Mouse (Mus musculus): ENCODE data around the gene Mchr1. TPM values are rescaled to one million over a fixed set of nuclear protein-coding genes. Genes with fewer than 3 reads are reported as not detected.

The Mchr1 gene
- total and polyA plus RNA-seq, 3 experiments, result 0.17 to 0.55 (median 0.45) TPM

DNA sequence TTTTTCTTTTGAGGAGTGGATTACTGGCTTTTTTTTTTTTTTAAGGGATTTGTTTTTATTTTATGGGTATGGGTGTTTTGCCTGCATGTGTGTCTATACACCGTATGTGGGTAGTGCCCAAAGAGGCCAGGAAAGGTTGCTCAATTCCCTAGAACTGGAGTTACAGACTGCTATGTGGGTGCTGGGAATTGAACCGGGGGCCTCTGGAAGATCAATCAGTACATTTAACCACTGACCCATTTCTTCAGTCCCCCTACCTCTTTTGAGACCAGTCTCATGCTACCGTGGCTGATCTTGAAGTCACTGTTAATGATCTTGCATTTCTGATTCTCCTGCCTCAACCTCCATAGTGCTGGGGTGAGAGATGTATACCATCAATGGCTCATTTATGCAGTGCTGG lies 8.0 kb upstream of the Mchr1 start:
- DNase-seq, result no peak

DNA sequence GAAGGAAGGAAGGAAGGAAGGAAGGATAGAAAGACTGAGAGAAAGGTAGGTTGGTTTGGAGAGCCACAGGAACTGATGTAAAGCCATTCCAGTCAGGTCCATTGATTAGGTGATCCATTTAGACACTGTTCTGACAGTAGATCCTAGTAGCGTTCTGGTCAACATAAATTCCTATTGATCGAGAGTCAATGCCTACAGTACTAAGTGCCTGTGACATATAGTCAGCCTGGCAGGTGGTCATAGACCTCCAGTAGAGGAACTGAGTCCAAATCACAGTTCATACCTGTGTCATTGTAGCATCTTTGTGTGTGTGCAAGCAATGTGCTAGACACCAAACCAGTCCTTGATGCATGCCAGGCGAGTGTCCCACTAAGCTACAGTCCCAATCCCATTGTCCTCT lies 7.0 kb upstream of the Mchr1 start:
- no peak for DNase-seq

DNA sequence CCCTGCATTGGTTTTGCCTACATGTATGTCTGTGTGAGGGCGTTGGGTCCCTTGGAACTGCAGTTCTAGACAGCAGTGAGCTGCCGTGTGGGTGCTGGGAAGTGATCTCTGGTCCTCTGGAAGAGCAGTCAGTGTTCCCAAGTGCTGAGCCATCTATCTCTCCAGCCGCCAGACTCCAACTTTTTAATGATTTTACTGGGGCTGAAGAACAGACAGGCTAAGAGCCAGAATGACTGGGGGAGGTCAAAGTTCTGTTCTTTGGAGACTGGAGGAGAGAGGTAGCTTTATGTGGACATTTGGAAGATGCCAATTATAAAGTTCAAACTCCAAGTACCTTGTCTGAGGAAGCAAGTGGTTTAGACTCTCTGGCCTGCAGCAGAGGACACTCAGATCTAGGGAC lies 5.5 kb upstream of the Mchr1 start:
- no peak for DNase-seq

DNA sequence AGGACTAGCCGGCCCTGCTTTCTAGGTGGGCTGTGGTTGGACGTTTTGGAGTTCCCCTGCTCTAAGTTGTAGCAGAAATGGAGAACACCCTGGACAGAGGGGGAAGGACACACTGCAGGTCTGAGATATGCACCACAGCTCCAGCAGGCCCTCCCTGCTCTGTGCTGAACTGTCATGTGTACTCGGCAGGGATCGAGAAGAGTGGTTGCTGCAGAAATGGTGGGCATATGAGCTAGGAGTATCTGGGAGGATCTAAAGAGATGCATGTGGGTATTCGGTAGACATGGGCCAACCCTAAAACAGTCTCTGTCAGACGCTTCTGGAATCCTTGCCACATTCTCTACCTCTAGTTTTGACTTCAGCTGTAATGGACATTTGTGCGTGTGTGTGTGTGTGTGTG lies 4.0 kb upstream of the Mchr1 start:
- no peak for DNase-seq

DNA sequence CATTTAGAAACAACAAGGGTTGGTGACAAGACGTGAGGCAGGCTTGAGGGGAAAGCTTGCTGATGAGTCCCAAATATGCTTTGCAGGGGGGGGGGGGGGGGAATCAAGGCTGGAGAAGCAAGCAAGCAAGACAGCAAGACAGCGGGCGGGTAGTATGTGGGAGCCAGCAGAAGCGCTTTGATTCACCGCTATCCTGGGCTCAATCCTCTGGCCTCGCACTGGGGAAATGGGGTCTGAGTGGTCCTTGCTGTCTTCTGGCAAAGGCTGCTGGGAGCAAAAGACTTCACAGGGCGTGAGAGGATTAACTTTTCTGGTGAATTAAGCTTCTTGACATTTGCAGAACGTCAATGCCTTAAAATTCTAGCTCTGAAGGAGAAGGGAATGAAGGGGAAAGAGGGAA lies 763 bp downstream of the Mchr1 start:
- DNase-seq, result no peak

DNA sequence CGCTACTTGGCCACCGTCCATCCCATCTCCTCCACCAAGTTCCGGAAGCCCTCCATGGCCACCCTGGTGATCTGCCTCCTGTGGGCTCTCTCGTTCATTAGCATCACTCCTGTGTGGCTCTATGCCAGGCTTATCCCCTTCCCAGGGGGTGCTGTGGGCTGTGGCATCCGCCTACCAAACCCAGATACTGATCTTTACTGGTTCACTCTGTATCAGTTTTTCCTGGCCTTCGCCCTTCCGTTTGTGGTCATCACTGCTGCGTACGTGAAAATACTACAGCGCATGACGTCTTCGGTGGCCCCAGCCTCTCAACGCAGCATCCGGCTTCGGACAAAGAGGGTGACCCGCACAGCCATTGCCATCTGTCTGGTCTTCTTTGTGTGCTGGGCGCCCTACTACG lies 2.2 kb downstream of the Mchr1 start:
- no peak for DNase-seq

DNA sequence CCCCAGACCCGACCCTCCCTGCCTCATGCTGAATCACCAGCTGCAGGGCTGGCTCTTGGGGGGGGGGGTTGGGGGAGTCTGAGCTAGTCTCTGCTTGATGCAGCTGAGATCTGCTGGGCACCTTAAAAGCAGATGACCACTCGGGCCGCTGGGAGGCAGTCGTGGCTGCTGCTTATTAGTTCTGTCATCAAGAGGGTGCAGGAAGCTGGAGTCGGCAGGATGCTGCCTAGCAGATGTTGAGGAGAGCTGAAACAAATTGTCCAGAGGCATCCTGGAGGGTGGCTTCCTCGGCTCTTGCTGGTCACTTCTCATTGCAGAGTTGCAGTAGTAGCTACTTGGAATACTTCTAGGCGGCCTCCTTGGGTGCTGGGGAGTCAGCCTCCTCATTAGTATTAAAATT lies 4.0 kb downstream of the Mchr1 start:
- DNase-seq, result peak; percentile 69

DNA sequence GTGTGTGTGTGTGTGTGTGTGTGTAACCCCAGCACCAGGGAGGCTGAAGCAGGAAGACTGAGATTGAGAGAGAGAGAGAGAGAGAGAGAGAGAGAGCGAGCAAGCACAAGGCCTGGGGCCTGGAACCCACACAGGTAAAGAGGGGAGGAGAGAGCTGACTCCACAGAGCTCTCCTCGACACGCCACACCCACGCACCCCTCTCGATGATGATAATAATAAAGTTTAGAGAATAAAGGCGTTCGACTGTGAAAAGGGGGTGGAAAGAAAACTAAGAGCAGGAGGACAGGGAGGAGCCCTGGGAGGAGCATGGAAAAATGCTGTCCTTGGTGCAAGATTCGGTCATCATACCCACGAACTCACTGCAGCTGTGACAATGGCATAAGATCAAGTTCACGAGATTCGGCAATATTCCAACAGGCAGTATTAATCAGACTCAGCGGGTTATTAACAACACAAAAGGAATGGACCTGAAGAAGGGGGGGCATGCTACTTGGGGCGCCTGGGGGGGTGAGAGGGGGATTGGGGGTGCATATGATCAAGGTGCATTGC lies 4.6 kb downstream of the Mchr1 start:
- DNase-seq, result peak; percentile 79

DNA sequence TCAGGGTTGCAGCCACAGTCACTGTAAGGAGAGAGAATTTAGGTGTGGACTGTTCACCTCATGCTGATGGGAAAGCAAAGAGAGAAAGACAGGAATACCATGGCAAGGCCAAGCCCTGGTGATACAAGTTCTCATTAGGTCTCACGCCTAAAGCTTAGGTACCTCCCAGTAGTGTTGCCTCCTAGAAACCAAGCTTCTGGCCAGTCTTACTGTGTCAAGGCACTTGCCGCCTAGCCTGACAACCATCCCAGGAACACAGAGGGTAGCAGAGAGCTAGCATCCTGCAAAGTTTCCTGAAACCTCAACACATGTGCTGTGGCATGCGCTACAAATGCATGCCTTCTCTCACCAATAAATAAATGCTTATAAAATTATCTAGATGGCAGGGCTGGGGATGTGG lies 11.6 kb downstream of the Mchr1 start:
- DNase-seq, result no peak

DNA sequence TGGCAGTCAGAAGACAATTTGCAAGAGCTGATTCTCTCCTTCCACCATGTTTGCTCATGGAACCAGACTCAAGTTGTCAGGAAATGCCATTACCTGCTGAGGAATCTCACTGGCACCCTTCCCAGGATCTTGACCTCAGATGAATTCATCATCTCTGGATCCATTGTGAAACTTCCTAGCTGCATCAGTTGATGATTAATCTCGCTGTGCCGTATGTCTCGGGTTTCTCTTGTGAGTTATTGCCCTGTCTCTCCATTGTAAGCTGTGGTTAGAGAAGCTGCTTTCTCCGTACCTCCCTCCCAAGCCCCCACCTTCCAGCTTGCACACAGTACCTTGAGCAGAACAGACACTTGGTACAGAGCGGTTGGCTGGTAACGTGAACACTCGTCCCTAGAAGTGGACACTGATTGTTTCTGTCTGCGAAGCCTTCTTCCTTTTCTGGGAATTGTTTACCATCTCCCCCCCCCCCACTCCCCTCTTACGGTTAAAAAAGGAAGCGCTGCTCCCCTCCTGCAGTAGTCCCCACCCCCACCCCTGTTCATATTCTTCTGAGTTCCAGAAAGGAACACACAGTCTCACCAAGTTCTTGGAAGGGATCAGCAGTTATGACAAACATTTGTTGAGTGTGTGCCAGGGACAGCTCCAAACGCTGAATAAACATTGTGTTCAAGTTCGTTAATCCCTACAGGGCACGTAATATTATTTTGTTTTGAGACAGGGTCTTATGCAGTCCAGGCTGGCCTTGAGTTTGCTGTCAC lies 12.5 kb downstream of the Mchr1 start:
- DNase-seq, result peak; percentile 87

DNA sequence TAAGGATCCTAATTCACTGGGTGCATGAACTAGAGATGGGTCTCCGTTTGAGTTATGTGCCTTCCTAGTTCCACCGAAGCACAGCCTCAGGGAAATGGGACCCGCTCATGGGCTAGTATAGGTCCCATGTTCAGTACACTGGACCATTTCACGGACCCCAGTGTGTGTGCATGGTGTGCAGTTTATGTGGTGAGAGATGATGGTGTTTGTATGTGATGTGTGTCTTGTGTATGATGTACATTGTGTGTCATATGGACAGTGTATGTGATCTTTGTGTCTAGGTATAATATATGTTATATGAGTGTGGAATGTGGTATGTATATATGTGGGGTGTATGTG lies 13.0 kb downstream of the Mchr1 start:
- DNase-seq, result no peak

DNA sequence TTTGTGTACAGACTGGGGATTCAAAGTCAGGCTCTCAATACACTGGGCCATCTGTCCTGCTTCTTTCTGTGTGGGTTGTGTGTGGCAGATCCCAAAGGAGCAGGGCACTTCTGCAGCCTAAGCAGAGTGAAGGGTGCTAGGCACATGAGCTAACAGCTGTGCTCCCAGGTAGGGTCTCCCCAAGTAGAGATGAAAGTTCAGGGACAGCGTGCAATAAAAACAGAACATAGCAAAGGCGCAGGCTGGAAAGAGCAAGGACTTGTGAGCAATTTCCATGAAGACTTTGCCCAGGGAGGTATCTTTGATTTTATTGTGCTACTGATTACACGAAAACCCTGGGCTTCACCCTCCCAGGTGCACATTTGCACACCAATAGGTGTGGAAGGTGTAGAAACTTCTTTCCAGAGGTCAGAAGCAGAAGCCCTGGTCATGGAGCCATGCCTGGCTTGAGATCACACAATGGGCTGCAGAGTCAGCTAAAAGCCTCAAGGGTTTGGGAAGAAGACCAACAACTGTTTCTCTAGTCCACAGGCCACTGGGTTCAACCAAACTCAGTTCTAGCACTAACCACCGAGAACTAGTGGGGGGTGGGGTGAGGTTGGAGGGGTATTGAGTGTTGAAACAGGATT lies 13.8 kb downstream of the Mchr1 start:
- DNase-seq, result no peak

DNA sequence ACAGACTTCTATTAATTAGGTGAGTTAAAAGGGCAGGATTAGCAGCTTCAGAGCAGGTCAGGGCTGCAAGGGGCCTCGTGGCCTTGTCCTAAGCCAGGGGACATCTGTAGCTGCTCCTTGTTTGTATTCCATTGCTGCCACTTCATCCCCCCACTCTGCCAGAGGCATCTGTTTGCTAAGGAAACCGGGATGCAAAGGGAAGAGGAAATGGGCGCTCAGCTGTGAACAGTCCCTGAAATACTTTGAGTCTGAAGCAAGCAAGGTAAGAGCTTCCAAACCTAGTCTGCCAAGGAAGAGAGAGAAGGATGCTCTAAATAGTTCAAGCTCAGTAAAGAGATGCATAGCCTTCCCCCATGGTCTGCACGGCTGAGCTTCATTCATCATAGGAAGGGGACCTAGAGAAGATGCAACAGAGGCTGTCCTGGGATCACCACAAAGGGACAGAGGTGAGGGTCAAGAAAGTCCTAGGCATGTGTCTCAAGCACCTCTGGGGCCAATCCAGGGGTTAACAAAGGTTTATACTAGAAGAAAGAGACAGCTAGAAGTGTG lies 17.4 kb downstream of the Mchr1 start:
- DNase-seq, result no peak

DNA sequence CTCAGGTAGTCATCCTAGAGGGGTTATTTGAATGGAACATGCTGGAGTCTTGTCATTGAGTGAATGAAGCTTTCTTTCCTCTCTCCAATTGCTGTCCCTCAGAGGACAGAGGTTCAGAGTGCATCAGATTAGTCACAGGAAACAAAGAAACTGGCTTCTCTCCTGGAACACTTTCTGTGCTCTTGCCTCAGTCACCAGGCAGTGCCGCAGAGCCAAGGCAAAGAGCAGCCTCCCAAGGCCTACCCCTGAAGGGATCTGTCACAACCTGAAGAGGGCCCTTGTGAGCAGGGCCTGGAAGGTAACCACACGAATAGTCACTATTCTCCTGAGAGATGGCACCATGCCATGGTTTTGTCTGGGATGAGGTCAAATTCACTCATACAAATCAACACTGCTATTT lies 18.3 kb downstream of the Mchr1 start:
- DNase-seq, result peak; percentile 43

DNA sequence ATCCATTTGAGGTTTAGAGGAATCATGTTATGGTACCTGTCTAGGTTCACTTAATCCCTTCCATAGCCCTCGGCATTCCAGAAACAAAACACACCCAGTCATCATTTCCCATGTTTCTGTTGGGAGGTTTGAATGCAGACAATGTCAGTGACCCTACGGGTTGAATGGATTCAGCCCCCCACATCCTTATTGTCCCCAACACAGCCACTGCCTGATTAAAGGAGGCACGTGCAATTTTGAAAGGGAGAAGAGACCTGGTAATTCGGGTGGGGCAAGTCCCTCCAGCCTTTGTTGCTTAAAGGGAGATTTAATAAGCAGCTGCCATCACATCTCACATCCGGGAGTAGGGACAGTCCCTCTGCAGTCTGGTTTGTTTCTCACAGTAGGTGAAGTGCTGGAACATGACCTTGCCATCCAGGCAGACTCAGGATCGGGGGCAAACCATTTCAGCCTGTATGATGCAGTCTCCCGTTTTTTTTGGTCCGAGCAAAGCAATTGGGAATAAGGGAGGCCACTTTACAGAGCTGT lies 18.9 kb downstream of the Mchr1 start:
- no peak for DNase-seq

DNA sequence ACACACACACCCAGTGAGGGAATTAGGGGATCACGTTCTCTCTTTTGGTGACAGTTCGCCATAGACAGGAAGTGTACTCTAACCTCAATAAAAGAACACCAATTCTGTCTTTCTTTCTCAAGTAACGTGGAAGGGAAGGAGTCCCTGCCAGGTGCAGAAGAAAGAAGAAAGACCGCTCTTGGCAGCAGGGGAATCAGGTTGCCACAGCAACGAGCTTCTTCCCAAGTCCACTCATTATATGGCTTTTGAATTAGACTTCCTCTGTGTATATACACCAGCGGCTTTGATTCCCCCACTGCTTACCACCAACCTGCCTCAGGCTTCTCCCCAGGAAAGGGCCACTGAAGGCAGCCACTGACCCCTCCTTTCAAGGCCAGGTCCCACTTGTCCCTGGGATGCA lies 19.8 kb downstream of the Mchr1 start:
- DNase-seq, result no peak

DNA sequence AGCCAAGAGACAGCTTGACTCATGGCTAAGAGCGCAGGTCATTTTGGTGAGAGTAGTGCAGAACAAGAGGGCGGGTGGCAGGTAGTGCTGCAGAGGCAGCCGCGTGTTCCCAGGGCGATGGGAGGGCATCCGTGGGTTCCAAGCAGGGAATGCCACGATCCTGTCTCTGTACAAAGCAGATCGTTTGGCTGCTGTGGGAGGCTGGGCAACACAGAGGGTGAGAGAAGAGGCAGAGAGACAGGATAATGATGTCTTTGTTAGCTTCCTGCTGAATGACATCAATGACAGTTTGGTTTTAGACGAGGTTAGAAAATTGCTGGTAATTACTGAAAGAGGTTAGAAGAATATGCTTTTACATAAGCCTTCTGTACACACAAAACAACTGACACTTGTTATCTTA lies 23.0 kb downstream of the Mchr1 start:
- no peak for DNase-seq

DNA sequence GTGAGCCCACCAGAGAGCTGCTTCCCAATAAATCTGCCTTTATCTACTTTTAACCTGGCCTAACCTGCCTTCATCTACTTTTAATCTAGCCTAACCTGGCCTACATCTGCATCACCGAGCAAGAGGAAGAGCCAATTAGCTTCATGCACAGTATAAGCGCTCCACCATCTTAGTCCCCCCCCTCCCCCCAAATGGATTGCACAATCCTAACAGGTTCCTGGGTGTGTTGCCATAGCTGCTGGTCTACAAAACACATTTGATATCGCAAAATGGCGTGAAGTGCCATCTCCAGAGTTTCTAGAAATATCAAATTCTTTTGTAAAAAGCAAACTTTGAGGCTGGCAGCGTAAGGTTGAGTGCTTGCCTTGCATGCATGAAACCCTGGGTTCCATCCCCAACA lies 24.0 kb downstream of the Mchr1 start:
- DNase-seq, result no peak

DNA sequence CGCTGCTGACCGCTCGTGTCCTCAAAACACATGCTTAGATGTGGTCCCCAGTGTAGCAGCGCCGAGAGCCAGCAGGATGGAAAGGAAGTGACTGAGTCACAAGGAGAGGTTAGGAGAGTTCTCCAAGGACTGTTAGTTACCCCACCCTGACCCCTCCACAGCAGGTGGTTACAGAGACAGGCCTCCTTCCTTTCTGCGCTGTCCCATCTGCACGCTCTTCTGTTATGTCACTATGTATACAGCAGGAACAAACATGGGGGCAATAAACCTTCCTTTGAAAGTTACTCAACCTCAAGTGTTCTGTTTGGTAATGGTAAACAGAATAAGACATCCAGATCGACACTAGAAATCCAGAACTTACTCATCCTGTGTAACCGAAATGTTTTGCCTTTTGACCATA lies 24.9 kb downstream of the Mchr1 start:
- DNase-seq, result no peak

DNA sequence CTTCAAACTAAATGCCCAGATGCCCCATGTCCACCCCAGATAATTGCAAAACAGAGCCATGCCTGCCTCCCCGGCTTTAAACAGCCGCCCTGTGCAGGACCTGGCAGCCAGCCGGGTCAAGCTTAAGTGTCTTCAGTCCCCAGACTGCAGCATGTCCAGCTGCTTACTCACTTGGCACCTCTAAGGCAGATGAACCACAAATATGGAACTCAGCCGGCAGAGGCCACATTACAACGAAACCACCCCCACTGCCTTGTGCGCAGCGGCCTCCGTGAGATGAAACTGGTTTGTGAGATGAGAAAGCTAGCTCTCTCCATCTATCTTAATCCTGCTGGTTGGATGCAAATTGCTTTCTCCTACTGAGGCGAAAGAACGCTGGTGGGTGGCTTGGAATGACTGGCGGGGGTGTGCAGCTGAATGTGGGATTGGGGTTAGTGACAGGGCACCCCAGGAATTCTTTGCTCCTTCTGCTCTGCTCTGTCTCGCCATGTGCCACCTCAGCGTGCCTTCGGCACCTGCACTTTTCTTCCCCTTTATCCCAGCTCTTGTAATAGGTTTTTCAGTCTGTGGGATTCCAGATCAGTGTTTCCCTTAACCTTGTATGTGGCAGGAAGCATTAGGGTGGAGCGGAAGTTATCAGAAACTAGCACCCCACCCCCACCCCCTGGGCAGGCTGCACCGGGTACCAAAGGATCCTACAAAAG lies 29.2 kb downstream of the Mchr1 start:
- peak; percentile 83 for DNase-seq

DNA sequence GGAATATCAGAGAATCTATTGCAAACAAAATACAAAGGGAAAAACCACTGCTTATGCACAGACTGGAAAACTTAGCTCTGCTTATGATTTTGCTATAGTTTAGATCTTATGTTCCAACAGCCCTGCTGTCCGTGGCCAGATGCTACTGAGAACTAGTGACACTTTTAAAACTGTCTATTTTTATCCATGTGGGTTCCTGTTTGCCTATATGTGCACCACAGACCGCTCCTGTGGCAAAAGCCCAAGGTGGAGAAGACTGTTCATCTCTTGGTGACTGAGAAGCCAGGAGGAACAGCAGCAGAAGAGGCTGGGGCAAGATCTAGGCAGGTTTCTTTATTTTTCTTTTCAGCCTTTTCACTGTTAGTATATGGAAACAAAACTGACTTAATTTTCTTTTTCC lies 32.1 kb downstream of the Mchr1 start:
- DNase-seq, result no peak

DNA sequence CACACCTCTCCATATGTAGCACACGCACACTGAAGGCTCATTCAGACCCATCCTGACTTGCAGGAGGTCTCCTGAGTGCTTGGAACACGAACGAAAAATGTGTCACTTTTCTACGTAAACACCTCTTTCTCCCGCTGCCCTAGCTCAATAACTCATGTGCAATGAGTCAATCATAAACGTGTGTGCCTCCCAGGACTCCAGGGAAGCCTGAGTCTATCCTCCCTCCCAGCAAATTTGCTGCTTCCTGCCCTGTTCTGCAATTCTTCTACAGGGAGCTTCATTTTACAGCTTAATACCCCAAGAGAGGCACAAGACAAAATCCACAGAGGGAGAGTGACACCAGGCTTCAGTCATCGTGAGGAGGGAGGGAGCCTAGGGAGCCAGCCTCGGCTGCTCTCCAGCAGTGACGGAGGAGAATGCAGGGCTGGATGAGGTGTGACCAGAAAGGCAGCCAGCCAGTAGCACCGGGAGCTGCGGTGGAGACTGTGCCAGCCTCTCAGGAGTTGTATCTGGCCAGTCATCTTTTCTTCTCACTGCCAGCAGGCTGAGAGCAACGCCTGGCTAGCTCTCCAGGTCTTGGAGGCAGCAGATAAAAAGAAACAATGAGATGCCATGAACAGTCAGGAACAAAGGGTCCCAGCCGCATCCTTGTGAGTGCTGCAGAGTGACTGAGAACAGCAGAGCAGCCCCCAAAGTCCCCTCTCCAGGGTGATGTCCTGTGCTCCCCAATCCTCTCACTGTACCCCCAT lies 37.2 kb downstream of the Mchr1 start:
- DNase-seq, result peak; percentile 73

Data from adrenal gland, adult 2 months (tissue).